Mouse (Mus musculus) limb, embryonic 14.5 days (tissue): ENCODE measurements around the gene Nav2. TPM values are rescaled to one million over a fixed set of nuclear protein-coding genes. Genes with fewer than 3 reads are reported as not detected.

Source experiments
- ATAC-seq: fragments of 200-750 bp; cut with Nextera tagmentation; 2 replicates; pipeline ENCODE4 v1.8.0; 2017; ENCODE audit warnings: low read depth, moderate number of reproducible peaks, moderate TSS enrichment; ENCODE audit not compliant: low FRiP score
- DNase-seq: peaks from one replicate; pipeline ENCODE4 v3.0.0-alpha.2; 2015; ENCODE audit warnings: low spot score
- H3K27ac ChIP-seq: fragments of 300-500 bp; sonication (generic); replicated peaks from 2 replicates; pipeline ENCODE4 v1.5.1; 2014; ENCODE audit warnings: low read depth, mild to moderate bottlenecking, low read length, moderate library complexity, mixed read lengths
- H3K27me3 ChIP-seq: fragments of 300-500 bp; sonication (generic); 2 replicates; pipeline ENCODE4 v1.6.1; 2014; ENCODE audit warnings: low read length, mixed read lengths; ENCODE audit not compliant: control insufficient read depth, insufficient read depth
- H3K36me3 ChIP-seq: fragments of 300-500 bp; sonication (generic); 2 replicates; pipeline ENCODE4 v1.6.1; 2014; ENCODE audit warnings: mild to moderate bottlenecking, low read length, moderate library complexity, mixed read lengths; ENCODE audit not compliant: control insufficient read depth, insufficient read depth
- H3K4me1 ChIP-seq: fragments of 300-500 bp; sonication (generic); 2 replicates; pipeline ENCODE4 v1.6.1; 2014; ENCODE audit warnings: antibody characterized with exemption, low read length, mixed read lengths; ENCODE audit not compliant: control insufficient read depth, insufficient read depth
- H3K4me2 ChIP-seq: fragments of 300-500 bp; sonication (generic); replicated peaks from 2 replicates; pipeline ENCODE4 v1.6.1; 2014; ENCODE audit warnings: low read depth, mild to moderate bottlenecking, low read length, moderate library complexity; ENCODE audit not compliant: severe bottlenecking
- H3K4me3 ChIP-seq: fragments of 300-500 bp; sonication (generic); replicated peaks from 2 replicates; pipeline ENCODE4 v1.5.1; 2014; ENCODE audit warnings: low read length
- H3K9ac ChIP-seq: fragments of 300-500 bp; sonication (generic); 2 replicates; pipeline ENCODE4 v1.6.1; 2014; ENCODE audit warnings: mild to moderate bottlenecking, low read depth, low read length, moderate library complexity; ENCODE audit not compliant: severe bottlenecking
- H3K9me3 ChIP-seq: fragments of 300-500 bp; sonication (generic); 2 replicates; pipeline ENCODE4 v1.6.1; 2016; ENCODE audit warnings: low read length; ENCODE audit not compliant: control insufficient read depth
- POLR2A ChIP-seq: fragments of 200-500 bp; IDR thresholded peaks from 2 replicates; pipeline ENCODE4 v1.8.0; 2012; ENCODE audit warnings: inconsistent platforms, mild to moderate bottlenecking, moderate library complexity, borderline replicate concordance; ENCODE audit not compliant: insufficient read depth, insufficient read length; ENCODE audit errors: extremely low read depth
- WGBS: fragments of 180-500 bp; shearing (Covaris S2); extraction: QIAGEN DNeasy Blood & Tissue Kit; methylation state at CpG from one replicate; pipeline ENCODE4 v1.1.7; 2014; 5-methylcytosine and 5-hydroxymethylcytosine counted together
- polyA plus RNA-seq, 2 experiments: library from polyadenylated mRNA; depleted of rRNA in 1 of 2; stranded (reverse) in 1 of 2; unstranded in 1 of 2; fragments of >200 nt; fragmentation: Nextera tagmentation in 1 of 2; extraction: Ambion mirVana in 1 of 2; gene quantifications; 2 replicates each; pipeline versions ENCODE4 v1.2.1 to v1.2.3; 2012 to 2014

Nav2 gene
- polyA plus RNA-seq, 2 experiments, result 15.8 to 16.8 TPM

GRCm38 (mm10) chr7:49245537-49246239 is 337.2 kb downstream of the Nav2 start:
- Histone ChIP-seq H3K4me1 (peaks cover 19% of the 10 kb centered on the region), H3K4me3 (peak overlapping the region; percentile 58), H3K9ac (peak overlapping the region; percentile 67), H3K27ac (peak overlapping the region; percentile 54; the same call in 1 of the 2 replicates), H3K36me3 (no peaks in the 10 kb centered on the region), H3K4me2 (peak overlapping the region; percentile 98), H3K9me3 (no peaks in the 10 kb centered on the region), H3K27me3 (peaks cover 30% of the 10 kb centered on the region)
- peak; percentile 94 for DNase-seq
- under 1% methylated on average over 49 of the region's 68 CpGs for WGBS
- peak; percentile 97 for ATAC-seq
- 0 out of 2 replicates have a peak, but pooled peaks have one; percentile 67 for TF ChIP-seq POLR2A

- Histone ChIP-seq H3K4me2 (peak overlapping the region; percentile 98), H3K9ac (peak overlapping the region; percentile 67), H3K27ac (no peak overlapping the region), H3K27me3 (peaks cover 30% of the 10 kb centered on the region), H3K9me3 (no peaks in the 10 kb centered on the region), H3K4me3 (peak overlapping the region; percentile 58), H3K4me1 (peaks cover 21% of the 10 kb centered on the region), H3K36me3 (no peaks in the 10 kb centered on the region)
- WGBS, result 0% methylated on average over 28 of the region's 31 CpGs
- TF ChIP-seq POLR2A, result no peak
- DNase-seq, result no peak
- ATAC-seq, result no peak; the same call in 1 of the 2 replicates
Measured at GRCm38 (mm10) chr7:49246240-49246578, 337.7 kb downstream of the Nav2 start.

GRCm38 (mm10) chr7:49246584-49247481 is 338.3 kb downstream of the Nav2 start:
- Histone ChIP-seq H3K4me2 (peak overlapping the region; percentile 98), H3K9ac (peak overlapping the region; percentile 67), H3K4me1 (peaks cover 21% of the 10 kb centered on the region), H3K4me3 (peak overlapping the region; percentile 58), H3K27ac (no peak overlapping the region), H3K27me3 (peaks cover 30% of the 10 kb centered on the region), H3K9me3 (no peaks in the 10 kb centered on the region), H3K36me3 (no peaks in the 10 kb centered on the region)
- 4% methylated on average over 48 of the region's 50 CpGs for WGBS
- ATAC-seq (no peak), DNase-seq (no peak)
- no peak for TF ChIP-seq POLR2A

GRCm38 (mm10) chr7:49247744-49248331 is 339.3 kb downstream of the Nav2 start:
- no peak for DNase-seq
- no peak for TF ChIP-seq POLR2A
- no peak overlapping the region for H3K9ac ChIP-seq
- H3K4me3 ChIP-seq, result peak overlapping the region; percentile 58; the same call in 1 of the 2 replicates
- H3K4me2 ChIP-seq, result peak overlapping the region; percentile 98
- H3K4me1 ChIP-seq, result peaks cover 21% of the 10 kb centered on the region
- WGBS, result 29% methylated on average over 8 of the region's 8 CpGs
- H3K36me3 ChIP-seq, result no peaks in the 10 kb centered on the region
- H3K27ac ChIP-seq, result no peak overlapping the region
- H3K9me3 ChIP-seq, result no peaks in the 10 kb centered on the region
- peaks cover 30% of the 10 kb centered on the region for H3K27me3 ChIP-seq
- ATAC-seq, result no peak

- no peak for TF ChIP-seq POLR2A
- 0 out of 2 replicates have a peak overlapping the region, but pooled peaks have one; percentile 58 for H3K4me3 ChIP-seq
- WGBS, result 44% methylated on average over 14 of the region's 14 CpGs
- peaks cover 21% of the 10 kb centered on the region for H3K4me1 ChIP-seq
- ATAC-seq (no peak), DNase-seq (no peak)
- peaks cover 30% of the 10 kb centered on the region for H3K27me3 ChIP-seq
- no peaks in the 10 kb centered on the region for H3K36me3 ChIP-seq
- H3K27ac ChIP-seq, result no peak overlapping the region
- peak overlapping the region; percentile 98; the same call in 1 of the 2 replicates for H3K4me2 ChIP-seq
- no peak overlapping the region for H3K9ac ChIP-seq
- no peaks in the 10 kb centered on the region for H3K9me3 ChIP-seq
Measured at GRCm38 (mm10) chr7:49248333-49249086, 340.0 kb downstream of the Nav2 start.
